Mouse (Mus musculus) erythroblast, adult 5-6 weeks (primary cell): Measurements from ENCODE around the gene Gm28053. TPM values are rescaled to one million over a fixed set of nuclear protein-coding genes. Genes with fewer than 3 reads are reported as not detected.
"Not testable (repeated sequence)": the region's sequence is repeated elsewhere in the genome, so short reads cannot be mapped to it uniquely, and the experiment has no call there.

Experiments
- ATAC-seq: replicated peaks from 2 replicates; pipeline ENCODE4 v1.8.0; 2016; ENCODE audit warnings: moderate number of reproducible peaks, mild to moderate bottlenecking, moderate TSS enrichment, inconsistent platforms; ENCODE audit not compliant: poor library complexity, low FRiP score, severe bottlenecking
- total RNA-seq, 2 experiments: library from RNA; stranded (forward) in 1 of 2; stranded (reverse) in 1 of 2; fragments of 150-400 nt in 1 of 2; fragments of 200-764, 138-1000 nt in 1 of 2; gene quantifications; 2 replicates each; pipeline versions ENCODE4 v1.2.3 to v1.2.4; 2015 to 2017; ENCODE audit warnings: low replicate concordance in 2 of 2

The Gm28053 gene
- total RNA-seq (2015; ENCODE audit: low replicate concordance), result not detected in 2 replicates
- total RNA-seq (2017; ENCODE audit: low replicate concordance), result 1.8 TPM in 1 of 2 replicates, not detected in the other

DNA sequence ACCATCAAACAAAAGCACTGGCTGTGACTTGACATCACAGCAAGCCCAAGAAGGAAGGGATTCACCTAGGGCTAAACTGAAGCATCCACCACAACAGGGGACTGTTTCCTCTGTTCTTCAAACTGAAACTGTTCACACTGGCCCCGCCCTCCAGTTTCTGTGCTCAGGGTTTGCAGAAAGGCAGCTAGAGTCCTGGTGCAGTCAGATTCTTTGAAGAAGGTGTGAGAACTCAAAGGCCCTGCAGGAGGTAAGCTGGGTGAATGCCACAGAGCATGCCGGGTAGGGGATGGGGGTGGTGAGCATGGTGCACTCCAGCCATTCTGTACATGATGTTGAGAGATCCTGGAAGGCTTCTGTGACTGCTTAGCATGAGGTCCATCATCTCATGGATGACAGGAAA lies at the start of gene Gm28053, which contains the start of gene Gimap7:
Gm28053 (plus strand) TSS at position 153 of the 400 bp plus-strand sequence.
Gimap7 (plus strand) TSS at position 167 of the 400 bp plus-strand sequence.
- no peak for ATAC-seq

DNA sequence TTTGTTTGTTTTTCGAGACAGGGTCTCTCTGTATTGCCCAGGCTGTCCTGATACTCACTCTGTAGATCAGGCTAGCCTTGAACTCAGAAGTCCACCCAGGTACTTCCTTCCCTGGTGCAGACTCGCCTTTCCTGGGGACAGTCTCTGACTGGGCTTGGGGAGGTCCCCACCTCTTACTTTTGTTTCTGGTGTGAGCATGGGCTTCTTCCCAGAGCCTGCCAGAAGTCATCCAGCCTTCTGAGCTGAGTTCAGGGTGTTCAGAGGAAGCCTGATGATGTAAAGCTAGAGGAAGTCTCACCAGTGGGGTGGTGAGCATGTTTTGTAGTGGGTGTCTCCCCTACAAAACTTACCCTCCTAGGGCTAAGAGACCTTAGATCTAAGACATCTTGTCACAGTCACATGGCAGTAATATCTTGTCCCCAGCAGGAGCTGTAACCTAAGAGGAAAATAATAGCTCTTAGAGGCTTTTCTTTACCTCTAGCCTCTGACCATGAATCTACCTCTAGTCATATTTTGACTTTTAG lies 48.9 kb upstream of the Gm28053 start:
- no peak for ATAC-seq

DNA sequence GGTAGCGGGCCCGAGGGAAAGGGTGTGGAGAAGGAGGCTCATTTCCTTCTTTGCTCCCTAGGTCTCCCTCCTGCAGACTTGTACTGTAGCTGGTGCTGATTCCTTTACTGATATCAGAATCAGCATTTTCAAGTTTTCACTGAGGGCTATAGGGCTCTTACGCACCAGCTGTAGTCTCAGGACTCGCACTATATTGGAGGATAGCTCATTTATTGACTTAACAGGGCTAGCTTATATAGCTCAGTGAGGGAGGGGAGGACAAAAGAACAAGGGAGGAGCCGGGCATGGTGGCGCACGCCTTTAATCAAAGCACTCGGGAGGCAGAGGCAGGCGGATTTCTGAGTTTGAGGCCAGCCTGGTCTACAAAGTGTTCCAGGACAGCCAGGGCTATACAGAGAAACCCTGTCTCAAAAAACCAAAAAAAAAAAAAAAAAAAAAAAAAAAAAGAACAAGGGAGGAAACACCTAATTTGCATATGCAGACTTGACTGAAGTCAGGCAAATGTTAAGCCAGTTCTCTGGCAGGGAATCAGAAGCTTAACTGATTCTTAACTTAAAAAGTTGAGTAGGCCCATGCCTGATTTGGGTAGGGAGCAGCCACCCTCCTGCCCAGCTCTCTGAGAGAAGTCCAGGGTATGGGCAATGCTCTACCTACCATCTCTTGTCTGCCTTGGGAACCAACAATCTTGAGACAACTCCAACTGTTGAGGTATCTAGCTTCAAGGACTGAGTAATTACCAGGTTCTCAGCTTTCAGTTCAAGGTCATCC lies 43.9 kb upstream of the Gm28053 start:
- no peak for ATAC-seq

DNA sequence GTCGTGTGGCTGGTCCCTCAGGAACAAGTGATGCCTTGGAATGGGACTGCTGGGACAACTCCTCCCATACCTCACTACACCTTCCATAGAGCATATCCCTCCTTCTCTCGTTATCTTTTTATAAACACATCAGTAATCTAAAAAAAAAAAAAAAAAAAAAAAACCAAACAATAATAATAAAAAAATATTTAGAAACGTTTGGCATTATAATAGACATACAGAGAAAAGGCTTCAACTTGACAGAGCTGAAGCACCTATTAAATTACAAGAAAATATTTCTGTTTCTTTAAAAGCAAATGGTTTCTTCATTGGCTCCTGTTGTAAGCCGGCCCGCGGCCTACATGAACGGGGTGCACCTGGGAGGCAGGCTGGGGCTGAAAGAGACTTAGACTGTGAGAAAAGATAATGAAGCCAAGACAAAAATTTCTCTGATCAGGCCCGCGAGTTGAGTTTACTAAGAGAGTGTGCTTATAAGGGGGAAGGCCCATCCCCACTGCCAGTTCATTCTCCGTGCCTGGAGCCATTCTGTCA lies 42.9 kb upstream of the Gm28053 start:
- ATAC-seq, result no peak

DNA sequence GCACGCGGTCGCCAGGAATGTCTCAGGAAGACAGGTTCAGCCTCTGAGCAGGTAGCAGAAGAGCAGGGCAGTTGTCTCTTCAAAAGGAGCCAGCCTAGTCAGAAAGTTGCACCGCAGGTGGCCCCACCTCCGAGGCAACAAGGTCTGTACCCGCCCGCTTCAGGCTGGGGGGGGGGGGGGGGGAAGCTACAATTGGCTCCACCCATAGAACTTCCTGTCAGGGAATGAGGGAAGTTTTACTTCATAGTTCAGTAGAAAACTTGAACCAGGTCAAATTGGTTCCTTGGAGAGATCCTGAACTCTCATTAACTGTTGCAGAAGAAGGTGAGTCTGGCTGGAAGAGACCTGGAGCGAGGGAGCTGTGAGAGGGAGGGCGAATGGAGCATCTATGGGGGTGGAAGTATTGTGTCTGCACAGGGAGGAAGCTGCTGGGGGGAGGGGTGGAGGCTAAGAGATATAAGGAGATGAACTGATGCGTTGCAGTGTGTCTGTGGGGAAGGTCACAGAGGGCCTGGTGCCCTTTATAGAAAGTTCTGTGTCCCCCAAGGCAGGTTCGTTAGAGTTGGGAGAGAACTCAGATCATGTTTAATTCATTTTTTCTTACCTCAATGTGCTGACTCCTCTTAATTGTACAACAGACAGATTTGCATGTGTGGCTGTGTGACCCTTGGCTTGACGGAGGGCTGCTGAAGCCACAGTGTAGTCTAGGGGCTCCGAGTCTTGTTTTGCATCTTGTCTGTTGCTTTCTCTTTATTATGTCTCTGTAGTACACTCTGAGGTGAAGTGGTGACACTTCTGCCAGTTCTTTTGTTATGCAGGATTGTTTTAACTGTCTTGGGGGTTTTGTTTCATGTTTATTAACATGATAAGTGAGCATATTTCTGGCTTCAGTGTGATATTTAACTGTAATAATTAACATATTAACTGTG lies 42.2 kb upstream of the Gm28053 start, which contains the start of gene Gimap9:
Gimap9 (plus strand) TSS at position 199 of the 929 bp plus-strand sequence.
- peak; percentile 60; the same call in 1 of the 2 replicates for ATAC-seq

DNA sequence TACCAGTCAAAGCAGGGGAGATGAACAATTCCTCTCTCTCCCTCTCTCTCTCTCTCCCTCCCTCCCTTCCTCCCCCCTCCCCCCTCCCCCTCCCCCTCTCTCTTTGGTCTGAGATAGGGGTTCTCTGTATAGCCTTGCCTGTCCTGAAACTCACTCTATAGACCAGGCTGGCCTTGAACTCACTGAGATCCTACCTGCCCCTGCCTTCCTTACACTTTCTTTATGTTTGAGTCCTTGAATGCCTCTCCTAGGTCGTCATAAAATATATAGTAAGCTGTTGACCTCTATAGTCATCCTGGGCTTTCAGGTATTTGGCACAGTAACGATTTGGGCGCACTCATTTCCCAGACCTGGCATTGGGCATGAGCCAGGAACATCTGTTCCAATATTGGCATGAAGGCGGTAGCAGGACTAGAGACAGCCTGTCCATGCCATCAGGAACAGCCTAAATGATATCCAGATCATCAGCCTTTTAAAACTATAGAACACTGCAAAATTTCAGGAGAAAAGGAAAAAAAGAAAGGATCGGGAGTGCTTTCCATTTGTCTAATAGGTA lies 41.5 kb upstream of the Gm28053 start:
- no peak for ATAC-seq

DNA sequence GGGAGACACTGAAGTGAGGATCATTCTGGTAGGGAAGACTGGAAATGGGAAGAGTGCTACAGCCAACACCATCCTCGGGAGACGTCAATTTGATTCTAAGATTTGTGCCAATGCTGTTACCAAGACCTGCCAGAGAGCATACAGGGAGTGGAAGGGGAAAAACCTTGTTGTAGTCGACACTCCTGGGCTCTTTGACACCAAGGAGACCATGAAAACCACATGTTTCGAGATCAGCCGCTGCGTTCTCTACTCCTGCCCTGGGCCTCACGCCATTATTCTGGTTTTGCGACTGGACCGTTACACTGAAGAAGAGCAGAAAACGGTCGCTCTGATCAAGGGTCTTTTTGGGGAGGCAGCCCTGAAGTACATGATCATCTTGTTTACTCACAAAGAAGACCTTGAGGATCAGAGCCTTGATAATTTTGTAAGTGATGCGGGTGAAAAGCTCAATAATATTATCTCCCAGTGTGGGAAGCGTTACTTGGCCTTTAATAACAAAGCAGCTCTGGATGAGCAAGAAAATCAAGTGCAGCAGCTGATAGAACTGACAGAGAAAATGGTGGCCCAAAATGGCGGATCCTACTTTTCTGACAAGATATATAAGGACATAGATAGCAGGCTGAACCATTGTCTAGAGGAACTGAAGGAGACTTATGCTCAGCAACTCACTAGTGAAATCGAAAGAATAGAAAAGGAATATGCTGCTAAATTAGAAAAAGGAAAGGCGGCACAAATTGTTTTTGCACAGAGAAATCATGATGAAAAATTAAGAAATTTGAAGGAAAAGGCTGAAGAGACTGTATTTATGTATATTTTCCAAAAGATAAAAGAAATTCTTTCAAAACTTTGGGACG lies 40.7 kb upstream of the Gm28053 start:
- ATAC-seq, result no peak

DNA sequence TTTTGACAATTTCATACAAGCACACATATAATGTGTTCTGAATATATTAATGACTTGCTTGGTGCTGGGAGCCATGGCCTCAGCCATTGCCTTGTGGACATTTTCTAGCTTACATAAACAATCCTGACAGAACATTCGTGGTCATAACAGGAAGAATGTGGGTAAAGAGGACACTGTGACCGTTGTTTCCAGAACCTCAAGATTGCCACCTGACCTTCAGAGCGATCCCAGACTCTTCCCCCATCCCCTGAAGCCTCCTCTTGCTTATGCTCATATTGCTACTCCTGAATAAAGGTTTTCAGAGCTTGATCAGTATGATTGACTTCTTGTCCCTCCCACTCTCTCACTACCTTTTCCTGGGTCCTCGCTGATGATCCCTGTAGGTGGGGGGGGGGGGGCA lies 40.0 kb upstream of the Gm28053 start:
- no peak for ATAC-seq

DNA sequence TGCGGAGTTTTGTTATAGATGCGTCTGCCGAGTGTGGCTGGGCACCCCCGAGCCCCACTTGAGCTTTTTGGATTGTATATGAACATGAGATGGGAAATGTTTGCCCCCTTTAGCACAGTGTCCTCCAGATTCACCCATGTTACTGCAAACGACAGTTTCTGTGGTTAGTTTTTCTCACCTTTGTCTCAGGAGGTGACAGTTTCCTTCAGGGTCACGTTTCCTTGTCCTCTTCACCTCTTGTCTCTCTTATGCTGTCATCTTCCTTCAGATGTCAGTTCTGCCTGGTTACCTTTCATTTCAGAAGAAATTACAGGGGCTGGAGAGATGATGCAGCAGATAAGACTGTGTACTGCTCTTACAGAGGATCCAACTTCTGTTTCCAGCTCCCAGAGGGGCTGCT lies 38.7 kb upstream of the Gm28053 start:
- ATAC-seq, result no peak

DNA sequence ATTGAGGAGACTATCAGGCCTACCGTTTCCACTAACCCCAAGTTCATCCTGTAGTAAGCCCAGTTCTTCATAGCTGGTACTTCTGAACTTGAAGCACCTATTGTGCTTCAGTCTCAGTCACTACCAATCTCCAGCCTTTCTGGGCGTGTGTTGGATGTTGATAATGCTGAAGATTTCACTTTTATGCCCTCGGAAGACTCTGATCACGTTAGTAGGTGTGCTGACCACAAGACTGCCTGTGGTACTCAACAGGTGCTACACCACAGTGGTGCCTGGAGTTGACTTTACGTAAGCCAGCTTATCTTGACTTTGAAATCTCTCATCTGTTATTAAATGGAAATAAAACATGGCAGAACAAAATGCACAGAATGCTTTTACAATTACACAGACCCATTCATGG lies 38.0 kb upstream of the Gm28053 start:
- no peak for ATAC-seq

DNA sequence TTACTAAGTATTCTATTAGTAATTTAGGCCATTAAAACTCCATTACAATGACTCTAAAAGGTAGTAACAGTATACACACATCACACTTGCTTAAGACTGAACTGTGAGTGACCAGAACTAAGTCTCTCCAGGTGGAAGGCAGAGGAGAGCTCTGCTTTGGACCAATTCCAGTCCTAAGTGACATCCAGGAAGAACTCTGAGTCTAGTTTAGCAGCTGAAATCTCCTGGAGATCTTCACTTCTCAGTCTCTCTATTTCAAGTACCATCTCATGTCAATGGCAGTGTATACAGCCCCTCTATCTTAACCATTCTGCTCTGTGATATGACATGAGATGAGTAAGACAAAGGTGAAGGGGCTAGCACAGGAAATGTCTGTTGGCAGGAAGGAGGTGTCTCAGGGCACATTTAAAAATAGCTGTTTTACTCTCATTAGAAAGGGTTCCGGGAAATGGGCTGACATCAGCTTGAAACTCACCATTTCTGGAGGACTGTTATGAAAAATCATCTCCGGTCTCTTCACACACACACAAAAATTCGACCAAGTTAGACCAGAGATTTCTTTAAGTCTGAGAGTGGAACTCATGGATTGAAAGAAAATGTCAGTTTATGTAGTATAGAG lies 36.8 kb upstream of the Gm28053 start:
- ATAC-seq, result no peak

DNA sequence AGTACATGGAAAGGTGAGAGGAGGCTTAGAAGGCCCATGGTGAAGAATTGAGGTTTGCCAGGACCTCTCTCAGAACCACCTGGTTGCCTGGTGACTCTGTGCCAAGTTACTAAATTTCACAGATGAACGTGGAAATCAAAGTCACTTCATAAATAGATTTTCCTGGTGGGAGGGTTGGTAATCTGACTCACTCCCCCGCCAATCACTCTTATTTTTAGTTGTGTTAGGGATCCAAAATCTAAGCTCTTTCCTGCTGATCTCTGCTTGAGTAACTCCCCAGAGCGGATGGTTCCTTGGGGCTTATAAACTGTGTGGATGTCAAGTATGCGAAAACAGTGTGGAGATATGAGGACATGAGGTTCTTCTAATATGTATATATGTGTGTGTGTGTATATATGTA lies 36.1 kb upstream of the Gm28053 start:
- no peak for ATAC-seq

DNA sequence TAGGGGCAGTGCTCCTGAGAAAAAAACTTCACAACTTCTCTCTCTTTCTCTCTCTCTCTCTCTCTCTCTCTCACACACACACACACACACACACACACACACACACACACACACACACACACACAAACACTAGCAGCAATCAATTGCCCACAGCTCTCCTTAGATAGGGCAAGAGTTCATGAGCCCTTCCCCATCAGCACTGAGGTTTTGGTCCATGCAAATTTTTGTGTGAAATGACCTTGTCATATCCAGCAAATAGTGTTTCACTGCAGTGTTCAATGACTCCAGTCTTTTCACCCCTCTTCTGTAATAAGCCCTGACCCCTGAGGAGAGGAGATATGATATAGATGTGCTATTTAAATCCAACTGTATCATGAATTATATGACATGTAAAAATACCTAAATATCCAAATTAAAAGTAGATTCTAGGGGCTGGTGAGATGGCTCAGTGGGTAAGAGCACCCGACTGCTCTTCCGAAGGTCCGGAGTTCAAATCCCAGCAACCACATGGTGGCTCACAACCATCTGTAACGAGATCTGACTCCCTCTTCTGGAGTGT lies 35.1 kb upstream of the Gm28053 start:
- not testable (repeated sequence) for ATAC-seq

DNA sequence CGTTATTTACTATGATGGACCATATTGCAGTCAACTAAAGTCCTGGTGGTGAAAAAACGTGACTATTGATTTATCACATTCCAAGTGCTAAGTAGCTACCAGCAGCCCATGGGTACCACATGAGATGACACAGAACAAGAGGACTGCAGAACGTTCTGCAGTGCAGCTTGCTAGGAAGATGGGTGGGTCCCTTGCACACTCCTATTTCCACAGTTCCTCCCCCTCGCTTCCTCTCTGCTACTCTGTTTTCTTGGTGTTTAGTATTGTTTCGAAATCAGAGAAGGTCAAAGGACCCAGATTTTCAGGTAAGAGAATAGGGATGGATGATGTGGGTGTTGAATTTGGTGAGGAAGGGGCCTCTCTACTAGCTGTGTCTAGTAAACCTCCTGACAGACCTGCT lies 34.1 kb upstream of the Gm28053 start, which contains the start of gene Gimap4:
Gimap4 (plus strand) TSS at position 231 of the 400 bp plus-strand sequence.
- no peak for ATAC-seq

DNA sequence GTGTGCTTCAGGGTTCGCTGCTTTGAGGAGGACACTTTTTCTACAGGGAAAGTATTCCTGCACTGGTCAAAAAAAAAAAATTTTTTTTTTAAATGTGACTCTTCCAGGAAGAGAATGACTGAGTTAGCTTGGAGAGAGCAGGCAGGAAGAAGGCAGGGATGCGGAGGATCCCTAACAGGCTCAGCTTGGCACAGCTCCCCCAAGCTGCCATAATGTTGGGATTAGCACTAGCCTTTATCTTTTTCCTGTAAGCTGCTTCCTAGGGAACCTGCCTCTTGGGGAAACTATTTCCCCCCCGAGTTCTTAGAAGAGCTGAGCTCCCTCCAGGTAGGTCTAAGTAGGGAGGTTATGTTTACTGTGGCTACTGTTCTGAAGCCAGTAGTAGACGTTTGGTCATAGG lies 33.6 kb upstream of the Gm28053 start:
- ATAC-seq, result no peak

DNA sequence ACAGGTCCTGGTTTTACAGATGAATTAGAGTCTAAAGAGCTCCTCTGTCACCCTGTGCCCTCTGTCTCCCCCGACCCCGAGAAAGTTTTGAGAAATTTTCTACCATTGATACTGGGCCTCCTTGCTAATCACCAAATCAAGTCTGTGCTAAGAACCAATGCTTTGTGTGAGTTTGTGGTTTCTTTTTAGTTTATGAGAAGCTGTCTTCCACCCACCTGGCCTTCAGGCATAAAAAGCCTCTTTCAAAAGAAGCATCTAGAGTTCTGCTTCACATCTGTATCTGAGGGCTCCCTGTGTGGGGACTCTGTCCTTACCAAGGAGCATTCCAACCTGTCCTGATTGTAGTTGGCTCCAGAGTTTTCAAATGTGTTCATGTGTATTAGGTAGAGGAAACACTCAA lies 33.2 kb upstream of the Gm28053 start:
- ATAC-seq, result no peak

DNA sequence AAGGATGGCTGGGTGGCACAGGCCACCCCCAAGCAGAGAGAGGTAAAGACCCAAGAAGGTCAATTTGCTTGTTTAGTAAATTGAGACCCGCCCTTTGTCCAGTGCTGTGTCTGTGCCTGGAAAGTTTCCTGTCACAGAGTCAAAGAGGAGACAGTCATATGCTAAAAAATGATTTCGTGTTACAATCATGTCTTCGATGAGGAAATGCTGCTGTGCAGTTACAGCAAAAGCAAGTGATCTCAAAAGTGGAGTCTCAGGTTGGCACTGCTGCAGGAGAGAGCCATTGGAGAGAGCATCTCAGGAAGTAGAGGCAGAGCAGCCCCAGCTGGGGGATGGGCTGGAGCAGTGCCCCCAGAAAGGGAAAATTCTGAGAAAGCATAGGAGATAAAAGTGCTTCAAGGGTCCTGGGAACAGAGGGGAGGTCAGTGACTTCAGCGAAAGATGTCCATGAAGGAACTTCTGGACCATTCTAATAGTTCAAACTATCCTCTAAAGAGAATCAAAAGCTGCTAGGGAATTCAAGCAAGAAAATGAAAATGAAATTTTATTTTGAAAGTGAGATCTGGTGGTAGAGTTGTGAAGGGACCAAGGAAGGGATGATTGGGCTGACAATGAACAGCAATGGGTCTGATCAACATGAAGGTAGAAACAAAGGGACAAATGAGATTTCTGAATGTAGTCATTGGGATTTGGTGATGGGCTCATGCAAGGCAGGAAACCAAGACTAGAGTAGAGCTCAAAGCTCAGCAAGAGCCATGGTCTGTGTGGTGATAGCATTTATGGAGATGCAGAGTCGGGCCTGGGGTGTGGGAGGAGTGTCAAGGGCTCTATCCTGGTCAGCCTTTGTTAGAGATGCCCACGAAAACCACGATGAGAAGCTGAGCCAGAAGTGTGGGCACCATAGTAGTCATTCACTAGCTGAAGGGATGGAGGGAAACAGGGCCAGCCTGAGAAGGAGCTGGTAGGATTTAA lies 32.4 kb upstream of the Gm28053 start:
- ATAC-seq, result no peak
